25 mouse cellular contexts compared by ENCODE assay signal in genomic region chr8:30233266-30233665, GRCm38 (mm10).
DNase-seq lines count a peak whose midpoint lies in the region; ATAC-seq and TF ChIP-seq lines count a peak whose summit lies in the region.
"Had no signal": no experiment of that assay in that cellular context is flagged by ENCODE, and none has a peak within 500 bp of the region (broad histone marks: within the 10 kb centered on the region; RNA-seq: fewer than 3 reads in every experiment).

No protein-coding gene starts in this region.

- peak; percentile 18 to 31 for DNase-seq in cerebellum, postnatal 10 days
- no peak for DNase-seq in cerebellum, adult 11 months
- no peak for DNase-seq in forebrain, embryonic 10.5 days (ENCODE audit: extremely low spot score, low spot score)
- DNase-seq in brain, adult 2 months (ENCODE audit: low read depth, low spot score): peak; percentile 13
- no peak for DNase-seq in hindbrain, postnatal 0 days (ENCODE audit: low spot score)
- DNase-seq: adrenal gland, adult 8-10 months; adrenal gland, postnatal 25 days; cerebellum, adult 18-20 months; cerebellum, adult 9-10 months; cerebellum, postnatal 25 days; gastrocnemius, postnatal 10 days; heart, adult 11 months; kidney, adult 18-20 months had no signal

- peak; percentile 57; the same call in 1 of the 2 replicates for ATAC-seq in forebrain, embryonic 15.5 days (replicated peaks)
- ATAC-seq in forebrain, embryonic 16.5 days: peak; percentile 83
- no peak for ATAC-seq in hindbrain, postnatal 0 days
- no peak for ATAC-seq in monocyte, adult 5-6 weeks (replicated peaks; ENCODE audit: insufficient number of reproducible peaks, low FRiP score, low TSS enrichment, poor library complexity, severe bottlenecking)
- ATAC-seq: activated CD4-positive, CD25-positive, alpha-beta regulatory T cell, adult 4 months; hindbrain, embryonic 16.5 days; inflammation-experienced regulatory T-cells, adult 6 months; intestine, embryonic 16.5 days had no signal

- H3K9me3 ChIP-seq in forebrain, embryonic 15.5 days: no peaks in the 10 kb centered on the region
- no peaks in the 10 kb centered on the region for H3K9me3 ChIP-seq in forebrain, embryonic 10.5 days
- H3K9me3 ChIP-seq in forebrain, embryonic 16.5 days (ENCODE audit: control insufficient read depth, low read length): no peaks in the 10 kb centered on the region
- no peaks in the 10 kb centered on the region for H3K9me3 ChIP-seq in hindbrain, postnatal 0 days (ENCODE audit: low read length)
- H3K9me3 ChIP-seq: embryonic facial prominence, embryonic 12.5 days; embryonic facial prominence, embryonic 15.5 days; hindbrain, embryonic 10.5 days; hindbrain, embryonic 13.5 days had no signal

- no peaks in the 10 kb centered on the region for H3K27me3 ChIP-seq in forebrain, embryonic 15.5 days
- H3K27me3 ChIP-seq in forebrain, embryonic 10.5 days (ENCODE audit: poor library complexity, severe bottlenecking): no peaks in the 10 kb centered on the region
- H3K27me3 ChIP-seq in forebrain, embryonic 16.5 days (replicated peaks; ENCODE audit: control insufficient read depth, insufficient read depth, low read length): no peaks in the 10 kb centered on the region
- no peaks in the 10 kb centered on the region for H3K27me3 ChIP-seq in hindbrain, postnatal 0 days (ENCODE audit: insufficient read depth, low read length)
- H3K27me3 ChIP-seq: embryonic facial prominence, embryonic 12.5 days; embryonic facial prominence, embryonic 15.5 days; hindbrain, embryonic 13.5 days had no signal

- H3K36me3 ChIP-seq in forebrain, embryonic 15.5 days: no peaks in the 10 kb centered on the region
- H3K36me3 ChIP-seq in forebrain, embryonic 10.5 days (replicated peaks): no peaks in the 10 kb centered on the region
- no peaks in the 10 kb centered on the region for H3K36me3 ChIP-seq in forebrain, embryonic 16.5 days (ENCODE audit: control insufficient read depth, insufficient read depth)
- no peaks in the 10 kb centered on the region for H3K36me3 ChIP-seq in hindbrain, postnatal 0 days (ENCODE audit: insufficient read depth, low read length)
- H3K36me3 ChIP-seq: embryonic facial prominence, embryonic 12.5 days; embryonic facial prominence, embryonic 15.5 days; hindbrain, embryonic 10.5 days; hindbrain, embryonic 13.5 days had no signal

- no peak overlapping the region for H3K9ac ChIP-seq in forebrain, embryonic 15.5 days (replicated peaks)
- no peak overlapping the region for H3K9ac ChIP-seq in forebrain, embryonic 16.5 days (replicated peaks; ENCODE audit: low read depth, low read length)
- H3K9ac ChIP-seq in hindbrain, postnatal 0 days (replicated peaks; ENCODE audit: low read length): no peak overlapping the region
- H3K9ac ChIP-seq: embryonic facial prominence, embryonic 12.5 days; embryonic facial prominence, embryonic 15.5 days; hindbrain, embryonic 13.5 days had no signal

- no peak for TF ChIP-seq CTCF in hindbrain, postnatal 0 days (IDR thresholded peaks at IDR 0.05; ENCODE audit: low read depth)

- peak overlapping the region; percentile 49; the same call in 1 of the 2 replicates for H3K27ac ChIP-seq in forebrain, embryonic 15.5 days (replicated peaks)
- no peak overlapping the region for H3K27ac ChIP-seq in forebrain, embryonic 10.5 days
- H3K27ac ChIP-seq in forebrain, embryonic 16.5 days (ENCODE audit: low read length): peak overlapping the region; percentile 58; the same call in 1 of the 2 replicates
- no peak overlapping the region for H3K27ac ChIP-seq in hindbrain, postnatal 0 days
- H3K27ac ChIP-seq: embryonic facial prominence, embryonic 12.5 days; embryonic facial prominence, embryonic 15.5 days; hindbrain, embryonic 10.5 days; hindbrain, embryonic 13.5 days had no signal

- 68% methylated on average over 1 of the region's 1 CpGs for WGBS in forebrain, embryonic 15.5 days
- 82% methylated on average over 1 of the region's 1 CpGs for WGBS in forebrain, embryonic 10.5 days
- 50% methylated on average over 1 of the region's 1 CpGs for WGBS in forebrain, embryonic 16.5 days
- WGBS in hindbrain, postnatal 0 days: 83% methylated on average over 1 of the region's 1 CpGs

- H3K4me2 ChIP-seq in forebrain, embryonic 15.5 days (replicated peaks): no peak overlapping the region
- H3K4me2 ChIP-seq in forebrain, embryonic 16.5 days (ENCODE audit: low read length): no peak overlapping the region
- H3K4me2 ChIP-seq in hindbrain, postnatal 0 days (ENCODE audit: low read depth, low read length): no peak overlapping the region
- H3K4me2 ChIP-seq: embryonic facial prominence, embryonic 12.5 days; embryonic facial prominence, embryonic 15.5 days; heart, embryonic 11.5 days; hindbrain, embryonic 13.5 days had no signal

- no peaks in the 10 kb centered on the region for H3K4me1 ChIP-seq in forebrain, embryonic 15.5 days
- H3K4me1 ChIP-seq in forebrain, embryonic 10.5 days: no peaks in the 10 kb centered on the region
- H3K4me1 ChIP-seq in forebrain, embryonic 16.5 days (replicated peaks; ENCODE audit: control insufficient read depth, insufficient read depth, low read length): no peaks in the 10 kb centered on the region
- H3K4me1 ChIP-seq in hindbrain, postnatal 0 days (ENCODE audit: insufficient read depth, low read length): no peaks in the 10 kb centered on the region
- H3K4me1 ChIP-seq: embryonic facial prominence, embryonic 12.5 days; embryonic facial prominence, embryonic 15.5 days; hindbrain, embryonic 10.5 days; hindbrain, embryonic 13.5 days had no signal

- no peak overlapping the region for H3K4me3 ChIP-seq in forebrain, embryonic 15.5 days
- no peak overlapping the region for H3K4me3 ChIP-seq in forebrain, embryonic 10.5 days
- H3K4me3 ChIP-seq in forebrain, embryonic 16.5 days (replicated peaks; ENCODE audit: low read length): no peak overlapping the region
- no peak overlapping the region for H3K4me3 ChIP-seq in hindbrain, postnatal 0 days (ENCODE audit: low read length)
- H3K4me3 ChIP-seq: embryonic facial prominence, embryonic 12.5 days; embryonic facial prominence, embryonic 15.5 days; hindbrain, embryonic 10.5 days; hindbrain, embryonic 13.5 days had no signal

Comparison
In these comparisons a context has a peak if more than half of its experiments do, and no peak if none do; other contexts are left out.
1. DNase-seq: peak in cerebellum, postnatal 10 days (2 of 2) and brain, adult 2 months (single experiment); none in cerebellum, adult 11 months (single experiment), forebrain, embryonic 10.5 days (single experiment) and hindbrain, postnatal 0 days (single experiment).
2. H3K27ac ChIP-seq: peak in forebrain, embryonic 15.5 days (single experiment) and forebrain, embryonic 16.5 days (single experiment); none in forebrain, embryonic 10.5 days (single experiment) and hindbrain, postnatal 0 days (single experiment).
3. ATAC-seq: peak in forebrain, embryonic 15.5 days (single experiment) and forebrain, embryonic 16.5 days (single experiment); none in hindbrain, postnatal 0 days (single experiment) and monocyte, adult 5-6 weeks (single experiment).